Mouse (Mus musculus) embryonic facial prominence, embryonic 15.5 days (tissue): ENCODE measurements around the gene Rap1gap2. TPM values are rescaled to one million over a fixed set of nuclear protein-coding genes. Genes with fewer than 3 reads are reported as not detected.

Experiments
- ATAC-seq: fragments of 200-750 bp; cut with Nextera tagmentation; 2 replicates; pipeline ENCODE4 v1.8.0; 2017; ENCODE audit warnings: low read depth, moderate TSS enrichment; ENCODE audit not compliant: insufficient number of reproducible peaks, low FRiP score, low TSS enrichment
- H3K27ac ChIP-seq: fragments of 300-500 bp; sonication (generic); replicated peaks from 2 replicates; pipeline ENCODE4 v1.5.1; 2015; ENCODE audit warnings: mild to moderate bottlenecking, inconsistent platforms
- H3K27me3 ChIP-seq: fragments of 300-500 bp; sonication (generic); 2 replicates; pipeline ENCODE4 v1.6.1; 2015; ENCODE audit warnings: inconsistent platforms
- H3K36me3 ChIP-seq: fragments of 300-500 bp; sonication (generic); 2 replicates; pipeline ENCODE4 v1.6.1; 2015; ENCODE audit warnings: mild to moderate bottlenecking, inconsistent platforms
- H3K4me1 ChIP-seq: fragments of 300-500 bp; sonication (generic); 2 replicates; pipeline ENCODE4 v1.6.1; 2015; ENCODE audit warnings: inconsistent platforms
- H3K4me2 ChIP-seq: fragments of 300-500 bp; sonication (generic); replicated peaks from 2 replicates; pipeline ENCODE4 v1.6.1; 2015; ENCODE audit warnings: mild to moderate bottlenecking, inconsistent platforms
- H3K4me3 ChIP-seq: fragments of 300-500 bp; sonication (generic); replicated peaks from 2 replicates; pipeline ENCODE4 v1.5.1; 2015; ENCODE audit warnings: mild to moderate bottlenecking, inconsistent platforms
- H3K9ac ChIP-seq: fragments of 300-500 bp; sonication (generic); 2 replicates; pipeline ENCODE4 v1.6.1; 2015; ENCODE audit warnings: inconsistent platforms
- H3K9me3 ChIP-seq: fragments of 300-500 bp; sonication (generic); replicated peaks from 2 replicates; pipeline ENCODE4 v1.6.1; 2016; ENCODE audit warnings: inconsistent platforms
- WGBS: fragments of 180-500 bp; shearing (Covaris S2); methylation state at CpG from one replicate; pipeline ENCODE4 v1.1.7; 2015; 5-methylcytosine and 5-hydroxymethylcytosine counted together
- polyA plus RNA-seq: library from polyadenylated mRNA; unstranded; fragments of >200 nt; fragmentation: Nextera tagmentation; extraction: Ambion mirVana; gene quantifications from 2 replicates; pipeline ENCODE4 v1.2.1, GENCODE M21; 2015

Gene Rap1gap2
- polyA plus RNA-seq, 1 experiment from 2014 or later, result 3.5 TPM

DNA sequence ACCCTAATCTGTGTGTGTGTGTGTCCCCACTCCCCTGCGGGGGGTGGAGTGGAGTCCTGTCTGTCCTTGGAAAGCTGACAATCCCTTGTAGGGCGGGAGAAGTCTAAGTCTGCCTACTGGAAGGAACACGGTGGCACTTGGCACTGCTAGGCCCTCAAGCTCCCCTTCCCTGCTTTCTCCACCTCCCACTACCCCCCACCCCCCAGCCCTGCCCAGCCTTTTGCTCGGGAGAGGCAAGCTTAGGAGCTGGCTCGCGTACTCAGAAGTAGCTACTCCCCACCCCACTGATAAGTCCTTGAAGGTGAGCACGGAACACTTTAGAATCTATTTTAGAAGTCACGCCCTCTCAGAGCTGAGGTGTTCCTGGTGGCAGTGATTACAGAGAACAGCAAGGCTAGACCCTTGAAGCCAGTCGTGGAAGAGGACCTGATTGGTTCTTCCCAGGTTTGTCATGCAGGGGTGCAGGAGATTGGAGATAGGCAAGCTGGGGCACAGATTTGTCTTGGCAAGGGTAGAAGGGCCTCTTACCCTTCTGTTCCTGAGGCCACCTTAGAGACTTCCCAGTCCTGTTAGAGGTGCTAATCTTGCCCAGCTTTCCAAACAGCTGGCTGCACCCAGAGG, 28.2 kb upstream of the Rap1gap2 start:
- H3K9me3 ChIP-seq, result no peaks in the 10 kb centered on the region
- WGBS, result 7% methylated on average over 9 of the region's 9 CpGs
- H3K27me3 ChIP-seq, result no peaks in the 10 kb centered on the region; the same call in 1 of the 2 replicates
- no peaks in the 10 kb centered on the region for H3K36me3 ChIP-seq
- H3K9ac ChIP-seq, result peak overlapping the region; percentile 76; the same call in 1 of the 2 replicates
- ATAC-seq, result peak; percentile 29; the same call in 1 of the 2 replicates
- peak overlapping the region; percentile 94 for H3K27ac ChIP-seq
- H3K4me1 ChIP-seq, result peaks cover 20% of the 10 kb centered on the region
- H3K4me2 ChIP-seq, result peak overlapping the region; percentile 84
- peak overlapping the region; percentile 64 for H3K4me3 ChIP-seq

- peak; percentile 89 for ATAC-seq
- H3K27me3 ChIP-seq, result no peaks in the 10 kb centered on the region; the same call in 1 of the 2 replicates
- H3K27ac ChIP-seq, result peak overlapping the region; percentile 94
- WGBS, result under 1% methylated on average over 82 of the region's 86 CpGs
- H3K4me3 ChIP-seq, result peak overlapping the region; percentile 64
- no peaks in the 10 kb centered on the region for H3K36me3 ChIP-seq
- H3K9ac ChIP-seq, result peak overlapping the region; percentile 76
- peaks cover 20% of the 10 kb centered on the region for H3K4me1 ChIP-seq
- H3K4me2 ChIP-seq, result peak overlapping the region; percentile 84
- H3K9me3 ChIP-seq, result no peaks in the 10 kb centered on the region
These were observed 27.5 kb upstream of the Rap1gap2 start for GRCm38 (mm10) chr11:74637971-74638790.

GRCm38 (mm10) chr11:74637486-74637885, 26.8 kb upstream of the Rap1gap2 start:
- Histone ChIP-seq H3K4me1 (peaks cover 20% of the 10 kb centered on the region), H3K4me3 (peak overlapping the region; percentile 64), H3K36me3 (no peaks in the 10 kb centered on the region), H3K9me3 (no peaks in the 10 kb centered on the region), H3K27ac (peak overlapping the region; percentile 94), H3K4me2 (peak overlapping the region; percentile 84), H3K9ac (peak overlapping the region; percentile 76), H3K27me3 (no peaks in the 10 kb centered on the region; the same call in 1 of the 2 replicates)
- ATAC-seq, result no peak
- WGBS, result 15% methylated on average over 8 of the region's 8 CpGs

DNA sequence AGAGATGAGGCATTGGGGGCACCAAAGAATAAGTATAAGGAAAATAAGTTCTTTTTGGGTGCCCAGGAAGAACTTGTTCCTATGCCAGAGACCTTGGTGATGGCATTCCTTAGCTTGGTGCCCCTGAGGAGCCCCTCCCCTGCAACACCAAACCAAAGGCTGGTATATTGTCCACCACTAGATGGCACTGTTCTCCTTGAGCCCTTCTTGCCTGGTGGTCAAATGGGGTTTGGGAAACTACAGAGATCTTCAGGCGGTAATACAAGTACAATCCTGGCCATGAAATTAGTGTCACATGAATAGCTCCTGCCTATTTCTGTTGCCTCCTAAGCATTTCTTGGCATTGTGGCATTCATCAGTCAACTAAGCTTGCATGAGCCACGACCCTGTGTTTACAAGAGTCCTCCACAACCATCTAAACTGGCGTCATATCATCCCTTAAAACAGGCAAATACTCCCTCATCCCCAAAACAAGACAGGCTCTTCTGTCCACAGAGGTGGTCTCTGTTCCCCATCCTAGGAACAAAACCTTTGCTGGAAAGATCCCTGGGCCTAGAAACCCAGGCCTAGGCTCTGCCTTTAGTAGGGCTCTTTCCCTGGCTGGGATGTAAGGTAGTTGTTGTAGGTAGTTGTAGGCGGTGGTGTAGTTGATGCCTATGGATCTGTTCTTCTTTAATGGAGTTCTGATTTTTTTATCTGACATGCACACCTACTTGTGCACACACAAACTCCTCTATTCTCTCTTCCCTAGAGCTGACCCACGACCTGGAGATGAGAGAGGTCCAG, 24.0 kb upstream of the Rap1gap2 start:
- H3K4me1 ChIP-seq, result peaks cover 20% of the 10 kb centered on the region
- H3K27ac ChIP-seq, result no peak overlapping the region
- no peaks in the 10 kb centered on the region for H3K9me3 ChIP-seq
- H3K27me3 ChIP-seq, result no peaks in the 10 kb centered on the region
- no peak overlapping the region for H3K9ac ChIP-seq
- no peak overlapping the region for H3K4me2 ChIP-seq
- H3K4me3 ChIP-seq, result no peak overlapping the region
- no peaks in the 10 kb centered on the region for H3K36me3 ChIP-seq
- no peak for ATAC-seq
- 64% methylated on average over 5 of the region's 5 CpGs for WGBS

DNA sequence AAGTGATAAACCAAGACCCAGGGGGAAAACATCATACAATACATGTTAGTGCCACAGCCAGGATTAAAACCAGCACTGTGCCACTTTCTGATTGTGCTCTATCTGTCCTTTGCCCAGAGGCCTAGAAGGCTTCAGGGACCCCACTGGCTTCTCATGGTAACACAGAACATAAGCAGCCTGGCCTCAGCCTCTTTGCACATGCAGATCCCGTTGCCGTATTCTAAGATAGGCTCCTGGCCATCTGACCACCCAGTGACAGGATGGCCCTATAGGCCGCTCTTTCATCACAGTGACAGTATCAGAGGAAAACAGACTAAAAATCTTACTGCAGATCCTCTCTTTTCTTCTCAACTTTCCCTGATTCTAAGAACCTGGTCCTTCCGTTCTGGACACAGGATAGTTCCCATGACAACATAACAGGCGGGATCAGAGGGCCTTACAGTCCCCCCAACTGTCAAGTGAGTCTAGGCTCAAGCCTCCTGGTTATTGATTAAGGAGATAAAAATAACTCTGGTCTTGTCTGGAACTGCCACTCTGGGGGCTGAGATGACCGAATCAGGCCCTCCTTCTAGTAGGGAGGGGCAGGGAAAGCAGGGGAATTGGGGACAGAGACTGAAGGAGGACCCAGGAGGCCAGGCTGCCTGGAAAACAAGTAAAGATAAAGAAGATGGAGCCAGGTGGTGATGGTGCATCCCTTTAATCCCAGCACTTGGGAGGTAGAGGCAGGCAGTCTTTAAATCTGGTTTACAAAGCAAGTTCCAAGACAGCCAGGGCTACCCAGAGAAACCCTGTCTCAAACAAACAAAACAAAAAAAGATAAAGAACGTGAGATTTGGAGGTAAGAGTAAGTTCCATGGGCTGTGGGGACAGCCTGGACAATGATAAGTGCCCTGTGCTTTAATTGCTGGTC, 21.4 kb upstream of the Rap1gap2 start:
- ATAC-seq, result no peak
- Histone ChIP-seq H3K4me1 (peaks cover 1% of the 10 kb centered on the region), H3K9ac (no peak overlapping the region), H3K27ac (no peak overlapping the region), H3K36me3 (no peaks in the 10 kb centered on the region), H3K9me3 (no peaks in the 10 kb centered on the region), H3K4me3 (no peak overlapping the region), H3K4me2 (no peak overlapping the region), H3K27me3 (no peaks in the 10 kb centered on the region)
- 74% methylated on average over 7 of the region's 7 CpGs for WGBS

GRCm38 (mm10) chr11:74627481-74627880, 16.8 kb upstream of the Rap1gap2 start:
- WGBS, result 58% methylated on average over 3 of the region's 3 CpGs
- H3K9ac ChIP-seq, result no peak overlapping the region
- H3K36me3 ChIP-seq, result no peaks in the 10 kb centered on the region
- H3K27me3 ChIP-seq, result no peaks in the 10 kb centered on the region
- H3K9me3 ChIP-seq, result no peaks in the 10 kb centered on the region
- no peak overlapping the region for H3K4me3 ChIP-seq
- ATAC-seq, result no peak
- H3K4me1 ChIP-seq, result no peaks in the 10 kb centered on the region
- no peak overlapping the region for H3K4me2 ChIP-seq
- no peak overlapping the region for H3K27ac ChIP-seq

- Histone ChIP-seq H3K9ac (no peak overlapping the region), H3K4me2 (no peak overlapping the region), H3K4me1 (no peaks in the 10 kb centered on the region), H3K36me3 (no peaks in the 10 kb centered on the region), H3K27ac (no peak overlapping the region), H3K4me3 (no peak overlapping the region), H3K9me3 (no peaks in the 10 kb centered on the region), H3K27me3 (peaks cover 14% of the 10 kb centered on the region)
- ATAC-seq, result no peak
These were observed 14.6 kb upstream of the Rap1gap2 start for GRCm38 (mm10) chr11:74625333-74625732.

DNA sequence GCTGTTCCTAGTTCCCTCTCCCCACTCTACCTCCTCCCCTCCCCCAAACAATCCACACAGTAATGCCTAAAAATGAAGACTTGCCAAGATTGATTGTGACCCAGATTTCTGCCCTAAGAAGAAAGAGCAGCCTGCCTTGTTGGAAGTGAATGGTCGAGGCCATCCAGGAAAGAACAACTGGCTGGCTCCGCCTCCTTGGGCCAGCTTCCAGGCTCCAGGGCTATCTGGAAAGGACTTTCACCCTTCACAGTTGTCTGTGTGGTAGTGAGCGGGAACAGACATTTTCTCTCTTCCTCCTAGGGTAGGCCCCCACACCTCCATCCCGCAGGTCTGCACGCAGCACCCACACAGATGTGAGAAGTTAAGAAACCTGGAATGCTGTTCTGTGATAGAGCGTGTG, 13.0 kb upstream of the Rap1gap2 start:
- no peak for ATAC-seq

DNA sequence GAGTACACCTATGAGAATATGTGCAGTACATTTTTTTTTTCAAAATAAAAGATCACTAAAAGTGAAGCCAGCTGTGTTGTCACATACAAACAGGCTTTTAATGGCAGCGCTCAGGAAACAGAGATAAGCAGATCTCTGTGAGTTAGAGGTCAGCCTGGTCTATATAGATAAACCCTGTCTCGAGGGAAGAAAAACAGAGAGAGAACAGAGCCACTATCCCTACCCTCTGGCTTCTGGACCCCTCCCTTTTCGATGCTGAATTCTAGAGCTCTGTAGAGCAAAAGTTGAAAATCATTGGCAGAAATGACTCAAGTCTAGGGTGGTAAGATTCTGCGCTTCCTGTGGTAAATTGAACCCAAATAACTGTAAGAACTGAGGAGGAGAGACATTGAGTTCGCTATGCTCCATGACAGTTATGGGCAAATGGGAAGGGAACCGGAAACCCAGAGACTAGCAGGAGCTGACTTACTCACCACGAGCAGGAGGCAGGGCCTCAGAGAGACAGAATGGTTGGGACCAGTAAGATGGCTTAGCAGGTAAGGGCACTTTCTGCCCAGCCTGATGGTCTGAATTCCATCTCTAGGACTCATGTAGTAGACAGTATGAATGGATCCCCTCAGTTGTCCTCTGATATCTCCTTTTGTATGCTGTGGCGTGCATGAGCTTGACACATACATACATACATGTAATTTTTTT, 11.4 kb upstream of the Rap1gap2 start:
- peaks cover 25% of the 10 kb centered on the region for H3K27me3 ChIP-seq
- no peaks in the 10 kb centered on the region for H3K36me3 ChIP-seq
- H3K4me2 ChIP-seq, result no peak overlapping the region
- H3K4me3 ChIP-seq, result no peak overlapping the region
- H3K27ac ChIP-seq, result no peak overlapping the region
- no peak overlapping the region for H3K9ac ChIP-seq
- H3K4me1 ChIP-seq, result peaks cover 10% of the 10 kb centered on the region
- WGBS, result 73% methylated on average over 8 of the region's 8 CpGs
- H3K9me3 ChIP-seq, result no peaks in the 10 kb centered on the region
- no peak for ATAC-seq

More for the DNA sequence above, 13.0 kb upstream of the Rap1gap2 start:
- peaks cover 10% of the 10 kb centered on the region for H3K4me1 ChIP-seq
- H3K4me3 ChIP-seq, result no peak overlapping the region
- H3K9me3 ChIP-seq, result no peaks in the 10 kb centered on the region
- no peak overlapping the region for H3K27ac ChIP-seq
- no peak overlapping the region for H3K4me2 ChIP-seq
- no peaks in the 10 kb centered on the region for H3K36me3 ChIP-seq
- H3K9ac ChIP-seq, result no peak overlapping the region
- 74% methylated on average over 6 of the region's 6 CpGs for WGBS
- peaks cover 25% of the 10 kb centered on the region for H3K27me3 ChIP-seq

GRCm38 (mm10) chr11:74619956-74620300, 9.2 kb upstream of the Rap1gap2 start:
- Histone ChIP-seq H3K36me3 (no peaks in the 10 kb centered on the region), H3K9ac (no peak overlapping the region), H3K27me3 (peaks cover 34% of the 10 kb centered on the region), H3K9me3 (no peaks in the 10 kb centered on the region), H3K4me2 (peak overlapping the region; percentile 49), H3K4me1 (peaks cover 10% of the 10 kb centered on the region), H3K4me3 (peak overlapping the region; percentile 30), H3K27ac (no peak overlapping the region)
- ATAC-seq, result no peak
- WGBS, result 2% methylated on average over 16 of the region's 16 CpGs
